In the genomic region with DNA sequence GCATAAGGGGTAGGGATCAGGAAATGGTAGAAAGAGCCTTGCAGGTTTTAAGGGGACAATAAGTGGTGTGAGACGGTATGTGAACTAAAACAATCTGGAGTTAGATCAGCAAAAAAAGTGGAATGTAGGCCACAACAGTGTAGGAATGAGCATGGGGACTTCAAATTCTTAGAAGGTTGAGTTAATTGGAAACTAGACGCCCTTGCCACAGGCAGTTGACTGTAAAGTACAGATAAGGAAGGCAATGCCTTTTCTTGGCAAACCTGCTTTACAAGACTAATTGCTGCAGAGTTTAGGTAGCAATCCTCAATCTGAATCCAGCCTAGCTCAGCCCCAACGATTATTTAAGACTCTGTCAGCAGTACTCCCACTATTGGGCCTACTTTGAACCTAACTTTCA, we compare ENCODE assay signal across 21 mouse cellular contexts.
DNase-seq lines count a peak whose midpoint lies in the region; ATAC-seq and TF ChIP-seq lines count a peak whose summit lies in the region.
"Had no signal": no experiment of that assay in that cellular context is flagged by ENCODE, and none has a peak within 500 bp of the region (broad histone marks: within the 10 kb centered on the region; RNA-seq: fewer than 3 reads in every experiment).

No protein-coding gene starts in this region.

- H3K36me3 ChIP-seq in midbrain, postnatal 0 days (ENCODE audit: insufficient read depth, low read length), result no peaks in the 10 kb centered on the region
- H3K36me3 ChIP-seq in midbrain, embryonic 10.5 days, result no peaks in the 10 kb centered on the region
- H3K36me3 ChIP-seq in kidney, embryonic 16.5 days (ENCODE audit: insufficient read depth, low read length), result no peaks in the 10 kb centered on the region
- H3K36me3 ChIP-seq: embryonic facial prominence, embryonic 13.5 days; forebrain, embryonic 12.5 days; heart, embryonic 12.5 days had no signal

- DNase-seq in midbrain, postnatal 0 days (ENCODE audit: low spot score), result peak; percentile 12
- DNase-seq in midbrain, embryonic 10.5 days (ENCODE audit: low spot score), result no peak
- DNase-seq in kidney, postnatal 25 days, result peak; percentile 45 to 52
- DNase-seq in neural tube, embryonic 10.5 days (ENCODE audit: extremely low spot score, low spot score), result no peak
- DNase-seq in cerebellum, postnatal 4 days (ENCODE audit: low spot score in 2 of 2), result no peak
- DNase-seq in B cell, adult 2 months, result no peak
- DNase-seq: adrenal gland, postnatal 14 days; cerebellum, adult 11-12 months; cerebellum, adult 9-10 months; cerebellum, postnatal 25 days; forebrain, postnatal 0 days; gastrocnemius, adult 2 months; gastrocnemius, postnatal 25 days; heart, postnatal 36 days had no signal

- WGBS in midbrain, postnatal 0 days, result 82% methylated on average over 3 of the region's 3 CpGs
- 79% methylated on average over 3 of the region's 3 CpGs for WGBS in midbrain, embryonic 10.5 days
- WGBS in kidney, embryonic 16.5 days, result 57% methylated on average over 3 of the region's 3 CpGs

- no peaks in the 10 kb centered on the region for H3K9me3 ChIP-seq in midbrain, postnatal 0 days (ENCODE audit: low read length)
- H3K9me3 ChIP-seq in midbrain, embryonic 10.5 days (replicated peaks), result no peaks in the 10 kb centered on the region
- H3K9me3 ChIP-seq in kidney, embryonic 16.5 days (ENCODE audit: low read length), result no peaks in the 10 kb centered on the region; the same call in 1 of the 2 replicates
- H3K9me3 ChIP-seq: embryonic facial prominence, embryonic 13.5 days; forebrain, embryonic 12.5 days had no signal

- H3K4me2 ChIP-seq in midbrain, postnatal 0 days (ENCODE audit: low read depth, low read length, poor library complexity, severe bottlenecking), result no peak overlapping the region
- no peak overlapping the region for H3K4me2 ChIP-seq in kidney, embryonic 16.5 days (replicated peaks; ENCODE audit: low read depth, low read length)
- H3K4me2 ChIP-seq: embryonic facial prominence, embryonic 13.5 days; forebrain, embryonic 12.5 days; heart, embryonic 12.5 days had no signal

- H3K27ac ChIP-seq in midbrain, postnatal 0 days (ENCODE audit: low read depth, low read length), result no peak overlapping the region
- H3K27ac ChIP-seq in midbrain, embryonic 10.5 days (replicated peaks), result no peak overlapping the region
- H3K27ac ChIP-seq in kidney, embryonic 16.5 days (ENCODE audit: low read length), result peak overlapping the region; percentile 38; the same call in 1 of the 2 replicates
- H3K27ac ChIP-seq: embryonic facial prominence, embryonic 13.5 days; forebrain, embryonic 12.5 days; gastrocnemius, adult 2 months had no signal

- ATAC-seq in midbrain, postnatal 0 days (ENCODE audit: low FRiP score), result no peak
- peak; percentile 70 for ATAC-seq in kidney, embryonic 16.5 days (ENCODE audit: low FRiP score, low TSS enrichment)
- ATAC-seq: activated CD4-positive, CD25-positive, alpha-beta regulatory T cell, adult 4 months; forebrain, postnatal 0 days; Patski had no signal

- no peaks in the 10 kb centered on the region for H3K4me1 ChIP-seq in midbrain, postnatal 0 days (ENCODE audit: insufficient read depth, low read length)
- no peaks in the 10 kb centered on the region for H3K4me1 ChIP-seq in midbrain, embryonic 10.5 days
- no peaks in the 10 kb centered on the region for H3K4me1 ChIP-seq in kidney, embryonic 16.5 days (ENCODE audit: insufficient read depth, low read length)
- H3K4me1 ChIP-seq: embryonic facial prominence, embryonic 13.5 days; forebrain, embryonic 12.5 days; heart, embryonic 12.5 days had no signal

- H3K27me3 ChIP-seq in midbrain, postnatal 0 days (ENCODE audit: insufficient read depth, low read length), result no peaks in the 10 kb centered on the region
- H3K27me3 ChIP-seq in midbrain, embryonic 10.5 days (ENCODE audit: low read depth, poor library complexity, severe bottlenecking), result no peaks in the 10 kb centered on the region
- no peaks in the 10 kb centered on the region for H3K27me3 ChIP-seq in kidney, embryonic 16.5 days (ENCODE audit: insufficient read depth, low read length)
- H3K27me3 ChIP-seq: CH12.LX; embryonic facial prominence, embryonic 13.5 days; forebrain, embryonic 12.5 days; heart, embryonic 12.5 days; Patski had no signal

- H3K4me3 ChIP-seq in midbrain, postnatal 0 days (ENCODE audit: low read depth, low read length), result no peak overlapping the region
- H3K4me3 ChIP-seq in midbrain, embryonic 10.5 days, result no peak overlapping the region
- no peak overlapping the region for H3K4me3 ChIP-seq in kidney, embryonic 16.5 days (ENCODE audit: low read length)
- H3K4me3 ChIP-seq: embryonic facial prominence, embryonic 13.5 days; forebrain, embryonic 12.5 days; gastrocnemius, adult 2 months; heart, embryonic 12.5 days had no signal

- no peak overlapping the region for H3K9ac ChIP-seq in midbrain, postnatal 0 days (replicated peaks; ENCODE audit: low read length, poor library complexity, severe bottlenecking)
- no peak overlapping the region for H3K9ac ChIP-seq in kidney, embryonic 16.5 days (replicated peaks; ENCODE audit: low read length)
- H3K9ac ChIP-seq: embryonic facial prominence, embryonic 13.5 days; forebrain, embryonic 12.5 days; forebrain, postnatal 0 days; heart, embryonic 12.5 days had no signal

- no peak for TF ChIP-seq CTCF in midbrain, postnatal 0 days (IDR thresholded peaks at IDR 0.05)

Comparison
In these comparisons a context has a peak if more than half of its experiments do, and no peak if none do; other contexts are left out.
1. DNase-seq: peak in midbrain, postnatal 0 days (single experiment) and kidney, postnatal 25 days (2 of 2); none in midbrain, embryonic 10.5 days (single experiment), neural tube, embryonic 10.5 days (single experiment), cerebellum, postnatal 4 days (0 of 2) and B cell, adult 2 months (0 of 2).